Mouse (Mus musculus): Measurements from ENCODE around the gene Kremen1. TPM values are rescaled to one million over a fixed set of nuclear protein-coding genes. Genes with fewer than 3 reads are reported as not detected.

Gene Kremen1
- polyA plus RNA-seq, 1 experiment from 2014 or later, result 2.4 TPM

DNA sequence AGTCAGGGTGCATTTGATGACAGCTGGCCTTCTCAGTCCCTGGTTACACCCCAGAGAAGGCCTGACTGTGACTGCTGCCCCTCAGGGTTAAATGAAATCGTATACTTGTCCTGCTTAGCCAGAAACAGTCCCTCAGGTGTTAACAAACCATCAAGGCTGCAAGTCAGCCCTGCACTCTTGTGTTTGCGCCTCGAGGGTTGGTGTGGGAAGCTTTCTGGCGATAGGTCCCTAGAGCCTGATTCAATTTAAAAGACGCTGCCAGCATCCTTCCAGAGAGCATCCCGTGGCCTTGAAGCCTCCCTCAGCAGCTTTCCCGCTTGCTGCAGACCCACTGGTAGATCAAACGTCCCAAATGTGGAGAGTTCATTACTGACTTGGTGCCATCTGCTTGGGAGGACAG, 82.0 kb downstream of the Kremen1 start:
- no peaks in the 10 kb centered on the region for H3K9me3 ChIP-seq (replicated peaks)
- no peaks in the 10 kb centered on the region for H3K4me1 ChIP-seq
- H3K9ac ChIP-seq, result no peak overlapping the region
- H3K36me3 ChIP-seq, result no peaks in the 10 kb centered on the region
- WGBS (ENCODE audit: insufficient replicate concordance), result 63% methylated on average over 8 of the region's 8 CpGs
- H3K4me2 ChIP-seq, result no peak overlapping the region
- ATAC-seq, result no peak
- H3K27ac ChIP-seq, result no peak overlapping the region
- no peak overlapping the region for H3K4me3 ChIP-seq
- no peaks in the 10 kb centered on the region for H3K27me3 ChIP-seq (replicated peaks)

DNA sequence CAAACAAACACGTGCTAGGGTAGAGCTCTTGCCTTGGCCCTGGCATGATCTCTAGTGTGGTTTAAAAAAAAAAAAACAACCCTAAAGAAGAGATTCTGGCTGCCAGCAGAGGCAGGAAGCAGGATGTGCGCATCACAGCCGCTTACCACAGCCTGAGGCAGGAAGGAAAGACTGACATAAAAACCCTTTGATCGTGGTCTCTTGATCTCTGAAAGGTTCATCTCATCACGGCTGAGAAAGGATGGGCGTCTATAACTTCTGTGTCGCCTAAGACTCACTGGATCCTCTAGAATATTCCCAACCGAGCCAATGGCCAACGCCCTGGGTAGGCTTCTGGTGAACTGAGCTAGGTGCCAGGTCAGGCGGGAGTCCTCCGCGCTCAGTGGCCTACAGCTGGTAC, 84.2 kb downstream of the Kremen1 start:
- Histone ChIP-seq H3K27ac (no peak overlapping the region), H3K4me3 (no peak overlapping the region), H3K4me2 (no peak overlapping the region), H3K9me3 (replicated peaks) (no peaks in the 10 kb centered on the region), H3K36me3 (no peaks in the 10 kb centered on the region), H3K9ac (no peak overlapping the region), H3K4me1 (no peaks in the 10 kb centered on the region), H3K27me3 (replicated peaks) (no peaks in the 10 kb centered on the region)
- 42% methylated on average over 12 of the region's 12 CpGs for WGBS (ENCODE audit: insufficient replicate concordance)
- no peak for ATAC-seq

DNA sequence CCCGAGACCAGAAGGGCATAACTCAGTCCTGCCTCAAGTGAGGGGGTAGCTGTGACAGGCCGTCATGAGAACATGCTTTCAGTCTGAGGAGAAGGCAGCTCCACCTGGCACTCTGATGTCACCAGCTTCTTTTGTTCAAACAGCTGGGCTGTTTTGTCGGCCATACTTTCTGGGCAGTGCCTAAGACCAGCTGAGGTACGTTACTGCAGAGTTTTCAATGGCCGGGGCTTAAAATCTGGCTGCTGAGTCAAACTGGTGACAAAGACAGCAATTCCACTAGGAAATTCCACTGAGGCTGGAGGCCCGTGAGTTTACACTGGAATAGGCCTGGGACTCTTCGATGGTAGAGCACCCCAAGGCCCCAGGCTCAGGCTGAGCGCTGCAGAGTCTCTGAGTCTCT, 84.7 kb downstream of the Kremen1 start:
- Histone ChIP-seq H3K9me3 (replicated peaks) (no peaks in the 10 kb centered on the region), H3K9ac (no peak overlapping the region), H3K27ac (no peak overlapping the region), H3K4me1 (no peaks in the 10 kb centered on the region), H3K4me3 (no peak overlapping the region), H3K4me2 (no peak overlapping the region), H3K27me3 (replicated peaks) (no peaks in the 10 kb centered on the region), H3K36me3 (no peaks in the 10 kb centered on the region)
- WGBS (ENCODE audit: insufficient replicate concordance), result 64% methylated on average over 8 of the region's 8 CpGs
- no peak for ATAC-seq

DNA sequence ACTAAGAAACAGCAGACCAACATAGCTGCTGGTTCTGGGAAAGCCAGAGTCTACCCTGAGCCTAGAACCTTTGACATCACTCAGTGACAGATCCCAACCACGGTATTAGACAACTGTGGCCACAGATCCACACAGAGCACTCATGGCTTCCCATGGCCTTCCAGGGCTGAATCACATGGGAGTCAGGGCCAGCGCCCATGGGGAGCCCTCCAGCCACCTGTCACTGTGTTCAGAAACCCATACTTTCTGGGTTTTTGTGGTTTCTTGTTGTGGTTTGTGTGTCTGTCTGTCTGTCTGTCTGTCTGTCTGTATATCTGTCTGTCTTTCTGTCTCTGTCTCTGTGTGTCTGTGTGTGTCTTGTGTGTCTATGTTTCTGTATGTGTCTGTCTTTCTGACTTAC, 85.5 kb downstream of the Kremen1 start:
- WGBS (ENCODE audit: insufficient replicate concordance), result 39% methylated on average over 2 of the region's 2 CpGs
- no peak overlapping the region for H3K9ac ChIP-seq

DNA sequence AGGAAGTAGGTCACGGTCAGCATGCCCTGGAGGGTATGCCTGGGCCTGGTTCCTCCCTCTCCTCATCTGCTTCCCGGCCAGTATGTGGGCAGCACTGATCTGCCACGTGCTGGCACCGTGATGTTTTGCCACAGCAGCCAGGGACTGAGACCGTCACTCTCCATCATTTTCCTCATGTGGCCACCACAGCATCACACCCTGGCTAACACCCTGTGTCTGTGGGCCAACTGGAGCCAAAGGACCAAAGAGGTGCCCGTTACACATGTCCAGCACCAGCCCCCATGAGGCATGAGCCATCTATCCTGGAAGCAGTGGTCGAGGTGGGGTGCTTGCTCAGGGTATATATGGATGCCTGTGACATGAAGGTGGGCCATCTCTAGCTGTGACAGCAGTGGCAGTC, 86.2 kb downstream of the Kremen1 start:
- 78% methylated on average over 7 of the region's 7 CpGs for WGBS (ENCODE audit: insufficient replicate concordance)
- H3K4me3 ChIP-seq, result no peak overlapping the region
- no peak for ATAC-seq

More for the DNA sequence above, 85.5 kb downstream of the Kremen1 start:
- H3K27ac ChIP-seq, result no peak overlapping the region
- ATAC-seq, result no peak
- no peaks in the 10 kb centered on the region for H3K36me3 ChIP-seq
- H3K9me3 ChIP-seq (replicated peaks), result no peaks in the 10 kb centered on the region
- no peak overlapping the region for H3K4me2 ChIP-seq
- H3K4me1 ChIP-seq, result no peaks in the 10 kb centered on the region
- no peaks in the 10 kb centered on the region for H3K27me3 ChIP-seq (replicated peaks)
- H3K4me3 ChIP-seq, result no peak overlapping the region

DNA sequence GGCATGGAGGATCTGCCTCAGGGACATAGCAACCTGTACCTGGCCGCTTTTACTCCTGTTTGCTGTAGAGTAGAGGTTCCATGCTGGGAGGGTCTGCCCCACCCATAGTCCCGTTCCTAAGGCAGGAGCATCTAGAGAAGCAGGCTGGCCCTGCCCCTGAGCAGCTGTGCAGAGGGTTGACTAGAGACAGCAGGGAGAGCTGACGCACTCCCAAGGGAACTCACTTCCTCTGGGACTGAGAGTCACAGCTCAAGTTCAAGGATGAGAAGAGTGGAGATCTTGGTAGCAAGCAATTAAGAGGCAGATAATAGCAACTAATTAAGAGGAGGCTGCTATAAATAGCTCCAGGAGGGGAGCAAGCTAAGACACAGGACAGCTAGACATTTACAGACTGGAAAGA, 88.5 kb downstream of the Kremen1 start:
- no peak overlapping the region for H3K4me2 ChIP-seq
- WGBS (ENCODE audit: insufficient replicate concordance), result 54% methylated on average over 3 of the region's 3 CpGs
- no peak overlapping the region for H3K9ac ChIP-seq
- H3K4me3 ChIP-seq, result no peak overlapping the region
- no peaks in the 10 kb centered on the region; the same call in 1 of the 2 replicates for H3K9me3 ChIP-seq (replicated peaks)
- no peak overlapping the region for H3K27ac ChIP-seq
- no peak for ATAC-seq
- no peaks in the 10 kb centered on the region for H3K4me1 ChIP-seq
- no peaks in the 10 kb centered on the region for H3K27me3 ChIP-seq (replicated peaks)
- H3K36me3 ChIP-seq, result no peaks in the 10 kb centered on the region

More for the DNA sequence above, 86.2 kb downstream of the Kremen1 start:
- no peak overlapping the region for H3K9ac ChIP-seq
- H3K9me3 ChIP-seq (replicated peaks), result no peaks in the 10 kb centered on the region
- H3K4me2 ChIP-seq, result no peak overlapping the region
- H3K27me3 ChIP-seq (replicated peaks), result no peaks in the 10 kb centered on the region
- H3K36me3 ChIP-seq, result no peaks in the 10 kb centered on the region
- H3K27ac ChIP-seq, result no peak overlapping the region
- H3K4me1 ChIP-seq, result no peaks in the 10 kb centered on the region

DNA sequence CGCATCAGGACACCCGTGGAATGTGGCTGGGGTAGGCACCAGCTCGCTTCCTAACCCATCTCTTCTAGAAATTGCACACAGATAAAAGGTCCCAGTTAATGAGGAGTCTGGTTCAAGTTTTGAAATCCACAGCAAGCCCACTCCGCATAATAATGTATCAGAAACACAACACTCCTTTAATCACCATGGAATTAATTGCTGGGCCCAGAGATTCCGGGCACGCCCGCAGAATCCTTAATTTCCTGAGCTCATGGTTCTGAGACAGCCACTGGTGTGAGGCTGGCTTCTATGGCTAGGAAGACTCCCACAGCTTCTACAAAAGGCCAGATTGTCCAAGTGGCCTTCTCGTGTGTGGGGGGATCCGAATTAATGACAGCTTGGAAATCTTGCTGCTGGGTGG, 94.0 kb downstream of the Kremen1 start:
- H3K4me2 ChIP-seq, result no peak overlapping the region
- no peak for ATAC-seq
- no peak overlapping the region for H3K4me3 ChIP-seq
- H3K27ac ChIP-seq, result no peak overlapping the region
- no peaks in the 10 kb centered on the region; the same call in 1 of the 2 replicates for H3K9me3 ChIP-seq (replicated peaks)
- H3K36me3 ChIP-seq, result no peaks in the 10 kb centered on the region
- WGBS (ENCODE audit: insufficient replicate concordance), result 70% methylated on average over 9 of the region's 9 CpGs
- no peak overlapping the region for H3K9ac ChIP-seq
- H3K4me1 ChIP-seq, result no peaks in the 10 kb centered on the region
- peaks cover 6% of the 10 kb centered on the region for H3K27me3 ChIP-seq (replicated peaks)

DNA sequence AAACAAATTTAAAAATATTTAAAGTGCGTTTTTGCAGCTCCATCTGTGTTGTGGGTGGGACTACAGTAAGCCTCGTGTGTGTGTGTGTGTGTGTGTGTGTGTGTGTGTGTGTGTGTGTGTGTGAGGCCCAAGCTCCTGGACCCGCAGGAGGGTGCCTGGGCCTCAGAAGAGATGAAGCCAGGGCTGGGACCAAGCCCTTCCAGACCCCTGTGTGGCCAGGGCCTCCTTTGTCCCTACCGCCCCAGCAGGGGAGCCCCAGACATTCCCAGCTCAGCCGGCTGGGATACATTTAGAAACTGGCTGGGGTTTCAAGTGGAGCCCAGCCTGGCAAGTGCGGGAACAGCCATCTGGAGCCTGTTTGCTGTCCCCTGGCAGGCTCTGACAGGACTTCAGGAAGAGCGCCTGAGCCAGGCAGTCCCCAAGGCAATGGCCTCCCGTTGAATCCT, 95.9 kb downstream of the Kremen1 start:
- Histone ChIP-seq H3K9ac (no peak overlapping the region), H3K4me1 (no peaks in the 10 kb centered on the region), H3K27me3 (replicated peaks) (peaks cover 6% of the 10 kb centered on the region), H3K9me3 (replicated peaks) (peaks cover 6% of the 10 kb centered on the region; the same call in 1 of the 2 replicates), H3K4me2 (no peak overlapping the region), H3K27ac (no peak overlapping the region), H3K36me3 (no peaks in the 10 kb centered on the region), H3K4me3 (no peak overlapping the region)
- no peak for ATAC-seq
- WGBS (ENCODE audit: insufficient replicate concordance), result 52% methylated on average over 8 of the region's 8 CpGs

DNA sequence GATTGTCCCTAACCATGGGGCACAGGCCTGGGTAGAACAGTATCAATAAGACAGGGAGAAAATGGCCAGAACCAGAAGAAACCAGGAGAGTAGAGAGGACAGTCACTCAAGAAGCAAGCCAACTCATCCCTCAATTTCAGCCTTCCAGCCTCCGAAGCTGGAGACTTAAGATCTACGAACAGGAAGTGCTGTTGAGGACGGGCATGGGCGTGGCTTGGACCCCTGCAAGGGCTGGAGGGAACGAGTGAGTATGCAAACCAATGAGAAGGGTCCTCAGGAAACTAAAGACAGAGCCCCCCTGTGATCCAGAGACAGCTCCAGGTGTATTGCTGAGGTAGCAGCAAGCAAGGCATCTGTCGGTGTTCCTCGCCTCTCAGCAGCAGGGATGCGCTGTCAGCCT, 97.0 kb downstream of the Kremen1 start:
- 25% methylated on average over 8 of the region's 8 CpGs for WGBS (ENCODE audit: insufficient replicate concordance)
- H3K9me3 ChIP-seq (replicated peaks), result peaks cover 6% of the 10 kb centered on the region; the same call in 1 of the 2 replicates
- H3K27me3 ChIP-seq (replicated peaks), result peaks cover 6% of the 10 kb centered on the region
- no peaks in the 10 kb centered on the region for H3K4me1 ChIP-seq
- H3K4me2 ChIP-seq, result no peak overlapping the region
- H3K27ac ChIP-seq, result no peak overlapping the region
- H3K4me3 ChIP-seq, result no peak overlapping the region
- no peak overlapping the region for H3K9ac ChIP-seq
- ATAC-seq, result no peak
- H3K36me3 ChIP-seq, result no peaks in the 10 kb centered on the region

DNA sequence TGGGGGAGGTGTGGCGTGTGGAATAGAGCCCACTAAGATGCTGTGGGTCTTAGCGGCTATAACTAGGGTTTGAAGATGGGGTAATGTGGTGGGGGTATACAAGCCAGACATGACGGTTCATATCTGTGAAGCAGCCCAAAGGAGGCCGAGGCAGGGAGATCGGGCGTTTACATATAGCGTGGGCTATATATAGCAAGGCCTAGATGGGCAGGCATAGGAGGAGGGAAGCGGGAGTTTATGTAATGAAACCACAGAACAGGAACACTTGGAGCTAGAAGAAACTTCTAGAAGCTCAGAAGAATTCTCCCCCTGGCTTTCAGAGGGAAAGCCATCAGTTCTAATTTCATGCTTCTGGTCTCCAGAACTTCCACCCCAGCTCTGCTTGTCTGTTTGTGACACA, 97.9 kb downstream of the Kremen1 start:
- Histone ChIP-seq H3K4me1 (no peaks in the 10 kb centered on the region), H3K9ac (no peak overlapping the region), H3K9me3 (replicated peaks) (peaks cover 6% of the 10 kb centered on the region; the same call in 1 of the 2 replicates), H3K4me3 (no peak overlapping the region), H3K27ac (no peak overlapping the region), H3K4me2 (no peak overlapping the region), H3K27me3 (replicated peaks) (peaks cover 6% of the 10 kb centered on the region), H3K36me3 (no peaks in the 10 kb centered on the region)
- ATAC-seq, result no peak
- 59% methylated on average over 8 of the region's 8 CpGs for WGBS (ENCODE audit: insufficient replicate concordance)

DNA sequence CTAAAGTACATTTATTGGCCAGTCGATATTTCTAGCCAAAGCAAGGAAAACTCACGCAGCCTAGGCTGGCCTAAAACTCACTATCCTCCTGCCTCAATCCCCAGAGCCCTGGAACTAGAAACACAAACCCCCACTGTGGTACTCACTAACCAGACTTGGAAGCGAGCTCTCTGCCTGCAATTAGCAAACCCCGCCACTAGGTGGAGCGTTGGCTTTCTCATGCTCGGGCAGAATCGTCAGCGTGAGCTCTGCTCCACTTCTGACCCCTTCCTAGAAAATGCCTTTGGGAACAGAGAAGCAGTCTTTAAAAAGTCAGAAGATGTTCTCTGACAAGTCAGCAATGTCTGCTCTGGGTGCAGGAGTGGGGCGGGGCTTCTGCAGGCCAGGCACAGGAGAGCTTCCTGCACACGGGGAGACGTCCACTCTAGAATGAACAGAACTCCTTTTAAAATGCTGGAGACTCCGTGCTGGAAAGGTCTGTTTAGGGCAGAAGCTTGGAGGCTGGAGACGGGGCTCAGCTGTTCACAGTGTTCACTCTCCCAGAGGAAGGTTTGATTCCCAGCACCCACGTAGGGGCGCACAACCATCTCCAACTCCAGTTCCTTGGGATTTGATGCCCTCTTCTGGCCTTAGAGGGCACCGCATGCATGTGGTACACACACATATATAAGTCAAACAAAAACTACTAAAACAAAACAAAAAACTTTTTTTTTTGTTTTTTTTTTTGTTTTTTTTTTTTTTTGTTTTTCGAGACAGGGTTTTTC, 100.5 kb downstream of the Kremen1 start:
- 64% methylated on average over 17 of the region's 17 CpGs for WGBS (ENCODE audit: insufficient replicate concordance)
- ATAC-seq, result no peak
- H3K36me3 ChIP-seq, result no peaks in the 10 kb centered on the region
- H3K4me3 ChIP-seq, result no peak overlapping the region
- H3K27ac ChIP-seq, result no peak overlapping the region
- peaks cover 7% of the 10 kb centered on the region for H3K27me3 ChIP-seq (replicated peaks)
- peaks cover 6% of the 10 kb centered on the region; the same call in 1 of the 2 replicates for H3K9me3 ChIP-seq (replicated peaks)
- H3K4me1 ChIP-seq, result peaks cover 11% of the 10 kb centered on the region; the same call in 1 of the 2 replicates
- H3K4me2 ChIP-seq, result no peak overlapping the region
- H3K9ac ChIP-seq, result no peak overlapping the region

DNA sequence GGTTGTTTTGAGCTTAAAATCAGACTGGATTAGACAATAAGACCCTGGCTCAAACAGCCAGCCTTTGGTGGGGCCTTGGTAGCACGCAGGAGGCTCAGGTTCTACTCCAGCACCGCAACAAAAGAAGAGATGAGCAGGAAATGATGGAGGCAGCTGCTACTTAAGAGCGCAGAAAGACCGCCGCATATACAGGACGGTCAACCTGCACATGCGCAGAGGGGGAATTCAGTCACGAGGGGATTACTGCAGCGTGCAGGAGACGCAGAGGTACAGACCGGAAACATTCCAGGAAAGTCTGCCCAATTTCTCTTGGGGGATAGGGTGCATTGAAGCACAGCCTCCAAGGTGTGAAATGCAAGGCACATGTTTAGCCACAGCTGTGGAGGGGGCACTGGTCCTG, 103.3 kb downstream of the Kremen1 start:
- 84% methylated on average over 11 of the region's 11 CpGs for WGBS (ENCODE audit: insufficient replicate concordance)
- Histone ChIP-seq H3K4me3 (no peak overlapping the region), H3K9ac (no peak overlapping the region), H3K27me3 (replicated peaks) (peaks cover 7% of the 10 kb centered on the region; the same call in 1 of the 2 replicates), H3K4me1 (peaks cover 21% of the 10 kb centered on the region), H3K27ac (no peak overlapping the region), H3K36me3 (no peaks in the 10 kb centered on the region), H3K4me2 (no peak overlapping the region), H3K9me3 (replicated peaks) (peaks cover 6% of the 10 kb centered on the region; the same call in 1 of the 2 replicates)
- no peak for ATAC-seq
